Mouse (Mus musculus) erythroblast, embryonic 14.5 days (primary cell): ENCODE measurements around the gene Mei4.

Experiments
- GATA1 ChIP-seq: IDR thresholded peaks from 2 replicates; pipeline ENCODE4 v1.6.1; 2012; ENCODE audit warnings: low read length, inconsistent platforms, mixed read lengths
- TAL1 ChIP-seq: IDR thresholded peaks from 3 replicates; pipeline ENCODE4 v1.6.1; 2012; ENCODE audit warnings: low read length, inconsistent platforms, mixed read lengths

DNA sequence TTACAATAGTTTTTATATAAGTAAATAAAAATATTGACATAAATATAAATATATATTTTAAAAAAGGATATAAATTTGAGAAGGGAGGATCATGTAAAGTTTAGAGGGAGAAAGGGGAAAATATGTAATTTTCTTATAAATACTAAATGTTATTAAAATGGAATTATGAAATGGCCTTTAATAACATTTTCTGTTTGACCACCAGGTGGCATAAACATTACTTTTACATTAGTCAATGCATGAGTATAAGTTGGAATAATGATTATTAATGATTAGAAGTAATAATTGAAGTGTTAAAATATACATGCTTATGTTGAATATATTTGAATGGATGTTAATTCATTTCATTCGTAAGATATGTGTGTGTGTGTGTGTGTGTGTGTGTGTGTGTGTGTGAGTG, 58.0 kb downstream of the Mei4 start:
- TF ChIP-seq GATA1 (no peak), TAL1 (no peak)
